Mouse (Mus musculus): ENCODE results near the gene Plekha1. TPM values are rescaled to one million over a fixed set of nuclear protein-coding genes. Genes with fewer than 3 reads are reported as not detected.

The Plekha1 gene
- polyA plus RNA-seq, 1 experiment from 2014 or later: 15.7 TPM

GRCm38 (mm10) chr7:130922981-130923731, 57.6 kb downstream of the Plekha1 start:
- no peak overlapping the region for H3K4me3 ChIP-seq (ENCODE audit: low read depth, low read length)
- H3K27ac ChIP-seq (ENCODE audit: low read length): no peak overlapping the region
- ATAC-seq (ENCODE audit: low read depth): no peak
- WGBS (ENCODE audit: insufficient replicate concordance): 49% methylated on average over 13 of the region's 13 CpGs
- no peaks in the 10 kb centered on the region for H3K9me3 ChIP-seq (replicated peaks; ENCODE audit: control insufficient read depth, low read length)
- H3K27me3 ChIP-seq (ENCODE audit: control insufficient read depth, insufficient read depth, low read depth, low read length): no peaks in the 10 kb centered on the region
- no peak overlapping the region for H3K9ac ChIP-seq (ENCODE audit: low read depth, low read length)
- H3K4me1 ChIP-seq (ENCODE audit: control insufficient read depth, low read depth, low read length): no peaks in the 10 kb centered on the region
- no peaks in the 10 kb centered on the region for H3K36me3 ChIP-seq (ENCODE audit: control insufficient read depth, insufficient read depth)
- H3K4me2 ChIP-seq (ENCODE audit: low read depth, low read length): no peak overlapping the region

GRCm38 (mm10) chr7:130930401-130930800, 64.8 kb downstream of the Plekha1 start:
- no peak for ATAC-seq (ENCODE audit: low read depth)
- Histone ChIP-seq H3K9me3 (replicated peaks; ENCODE audit: control insufficient read depth, low read length) (no peaks in the 10 kb centered on the region), H3K27ac (ENCODE audit: low read length) (no peak overlapping the region), H3K9ac (ENCODE audit: low read depth, low read length) (no peak overlapping the region), H3K27me3 (ENCODE audit: control insufficient read depth, insufficient read depth, low read depth, low read length) (peaks cover 20% of the 10 kb centered on the region), H3K36me3 (ENCODE audit: control insufficient read depth, insufficient read depth) (no peaks in the 10 kb centered on the region), H3K4me3 (ENCODE audit: low read depth, low read length) (no peak overlapping the region), H3K4me1 (ENCODE audit: control insufficient read depth, low read depth, low read length) (no peaks in the 10 kb centered on the region), H3K4me2 (ENCODE audit: low read depth, low read length) (no peak overlapping the region)
- WGBS (ENCODE audit: insufficient replicate concordance): 38% methylated on average over 3 of the region's 3 CpGs

- Histone ChIP-seq H3K27me3 (ENCODE audit: control insufficient read depth, insufficient read depth, low read depth, low read length) (peaks cover 45% of the 10 kb centered on the region), H3K9ac (ENCODE audit: low read depth, low read length) (no peak overlapping the region)
Measured at GRCm38 (mm10) chr7:130932921-130933320, 67.4 kb downstream of the Plekha1 start.

GRCm38 (mm10) chr7:130934654-130935053, 69.1 kb downstream of the Plekha1 start:
- no peak for ATAC-seq (ENCODE audit: low read depth)
- no peak overlapping the region for H3K4me2 ChIP-seq (ENCODE audit: low read depth, low read length)
- H3K4me3 ChIP-seq (ENCODE audit: low read depth, low read length): no peak overlapping the region
- H3K27ac ChIP-seq (ENCODE audit: low read length): no peak overlapping the region
- 61% methylated on average over 4 of the region's 4 CpGs for WGBS (ENCODE audit: insufficient replicate concordance)
- no peaks in the 10 kb centered on the region for H3K9me3 ChIP-seq (replicated peaks; ENCODE audit: control insufficient read depth, low read length)
- no peaks in the 10 kb centered on the region for H3K36me3 ChIP-seq (ENCODE audit: control insufficient read depth, insufficient read depth)
- H3K4me1 ChIP-seq (ENCODE audit: control insufficient read depth, low read depth, low read length): no peaks in the 10 kb centered on the region
- H3K27me3 ChIP-seq (ENCODE audit: control insufficient read depth, insufficient read depth, low read depth, low read length): peaks cover 54% of the 10 kb centered on the region
- no peak overlapping the region for H3K9ac ChIP-seq (ENCODE audit: low read depth, low read length)

More at GRCm38 (mm10) chr7:130932921-130933320, 67.4 kb downstream of the Plekha1 start:
- Histone ChIP-seq H3K36me3 (ENCODE audit: control insufficient read depth, insufficient read depth) (no peaks in the 10 kb centered on the region), H3K9me3 (replicated peaks; ENCODE audit: control insufficient read depth, low read length) (no peaks in the 10 kb centered on the region), H3K4me2 (ENCODE audit: low read depth, low read length) (no peak overlapping the region), H3K4me1 (ENCODE audit: control insufficient read depth, low read depth, low read length) (no peaks in the 10 kb centered on the region), H3K27ac (ENCODE audit: low read length) (no peak overlapping the region), H3K4me3 (ENCODE audit: low read depth, low read length) (no peak overlapping the region)
- 69% methylated on average over 9 of the region's 9 CpGs for WGBS (ENCODE audit: insufficient replicate concordance)
- no peak for ATAC-seq (ENCODE audit: low read depth)

- Histone ChIP-seq H3K4me2 (ENCODE audit: low read depth, low read length) (peak overlapping the region; percentile 57), H3K27me3 (ENCODE audit: control insufficient read depth, insufficient read depth, low read depth, low read length) (peaks cover 54% of the 10 kb centered on the region), H3K4me1 (ENCODE audit: control insufficient read depth, low read depth, low read length) (no peaks in the 10 kb centered on the region), H3K27ac (ENCODE audit: low read length) (no peak overlapping the region), H3K9me3 (replicated peaks; ENCODE audit: control insufficient read depth, low read length) (no peaks in the 10 kb centered on the region), H3K4me3 (ENCODE audit: low read depth, low read length) (peak overlapping the region; percentile 50), H3K36me3 (ENCODE audit: control insufficient read depth, insufficient read depth) (no peaks in the 10 kb centered on the region), H3K9ac (ENCODE audit: low read depth, low read length) (no peak overlapping the region)
- no peak for ATAC-seq (ENCODE audit: low read depth)
- 10% methylated on average over 16 of the region's 16 CpGs for WGBS (ENCODE audit: insufficient replicate concordance)
Measured at GRCm38 (mm10) chr7:130935421-130935792, 69.9 kb downstream of the Plekha1 start.

- Histone ChIP-seq H3K36me3 (ENCODE audit: control insufficient read depth, insufficient read depth) (no peaks in the 10 kb centered on the region), H3K9ac (ENCODE audit: low read depth, low read length) (no peak within 1 kb of the TSS), H3K4me3 (ENCODE audit: low read depth, low read length) (peak within 1 kb of the TSS; percentile 50), H3K27me3 (ENCODE audit: control insufficient read depth, insufficient read depth, low read depth, low read length) (peaks cover 54% of the 10 kb centered on the region), H3K27ac (ENCODE audit: low read length) (no peak within 1 kb of the TSS), H3K4me1 (ENCODE audit: control insufficient read depth, low read depth, low read length) (no peaks in the 10 kb centered on the region), H3K9me3 (replicated peaks; ENCODE audit: control insufficient read depth, low read length) (no peaks in the 10 kb centered on the region), H3K4me2 (ENCODE audit: low read depth, low read length) (peak within 1 kb of the TSS; percentile 57)
- no peak for ATAC-seq (ENCODE audit: low read depth)
- WGBS (ENCODE audit: insufficient replicate concordance): 2% methylated on average over 70 of the region's 70 CpGs
Measured at GRCm38 (mm10) chr7:130935793-130936471, 70.4 kb downstream of the Plekha1 start, which contains the start of gene Htra1. Gene Htra1 (plus strand): TSS chr7:130936111.

- H3K27me3 ChIP-seq (ENCODE audit: control insufficient read depth, insufficient read depth, low read depth, low read length): peaks cover 54% of the 10 kb centered on the region
- no peak overlapping the region for H3K9ac ChIP-seq (ENCODE audit: low read depth, low read length)
- no peaks in the 10 kb centered on the region for H3K9me3 ChIP-seq (replicated peaks; ENCODE audit: control insufficient read depth, low read length)
- H3K4me2 ChIP-seq (ENCODE audit: low read depth, low read length): peak overlapping the region; percentile 57
- H3K4me3 ChIP-seq (ENCODE audit: low read depth, low read length): peak overlapping the region; percentile 50
- H3K4me1 ChIP-seq (ENCODE audit: control insufficient read depth, low read depth, low read length): no peaks in the 10 kb centered on the region
- no peak overlapping the region for H3K27ac ChIP-seq (ENCODE audit: low read length)
- ATAC-seq (ENCODE audit: low read depth): no peak
- 1% methylated on average over 46 of the region's 49 CpGs for WGBS (ENCODE audit: insufficient replicate concordance)
- no peaks in the 10 kb centered on the region for H3K36me3 ChIP-seq (ENCODE audit: control insufficient read depth, insufficient read depth)
Measured at GRCm38 (mm10) chr7:130936472-130936951, 71.0 kb downstream of the Plekha1 start.

GRCm38 (mm10) chr7:130937266-130937841, 71.8 kb downstream of the Plekha1 start:
- 20% methylated on average over 12 of the region's 12 CpGs for WGBS (ENCODE audit: insufficient replicate concordance)
- H3K4me2 ChIP-seq (ENCODE audit: low read depth, low read length): peak overlapping the region; percentile 57; the same call in 1 of the 2 replicates
- H3K9ac ChIP-seq (ENCODE audit: low read depth, low read length): no peak overlapping the region
- H3K4me3 ChIP-seq (ENCODE audit: low read depth, low read length): no peak overlapping the region; the same call in 1 of the 2 replicates
- peaks cover 54% of the 10 kb centered on the region for H3K27me3 ChIP-seq (ENCODE audit: control insufficient read depth, insufficient read depth, low read depth, low read length)
- no peaks in the 10 kb centered on the region for H3K4me1 ChIP-seq (ENCODE audit: control insufficient read depth, low read depth, low read length)
- no peak overlapping the region for H3K27ac ChIP-seq (ENCODE audit: low read length)
- ATAC-seq (ENCODE audit: low read depth): no peak
- H3K36me3 ChIP-seq (ENCODE audit: control insufficient read depth, insufficient read depth): no peaks in the 10 kb centered on the region
- H3K9me3 ChIP-seq (replicated peaks; ENCODE audit: control insufficient read depth, low read length): no peaks in the 10 kb centered on the region

All from liver, embryonic 16.5 days (tissue).